Mouse (Mus musculus) liver, adult 2 months (tissue): Measurements from ENCODE around the gene Lce1b.

Source experiments
- CTCF ChIP-seq: fragments of 200-500 bp; IDR thresholded peaks from 2 replicates; pipeline ENCODE4 v1.5.1; 2011; ENCODE audit warnings: low read depth, low read length, control low read depth
- POLR2A ChIP-seq: fragments of 200-500 bp; IDR thresholded peaks from 2 replicates; pipeline ENCODE4 v1.6.1; 2011; ENCODE audit warnings: low read length, control low read depth; ENCODE audit not compliant: insufficient read depth; ENCODE audit errors: extremely low read depth

DNA sequence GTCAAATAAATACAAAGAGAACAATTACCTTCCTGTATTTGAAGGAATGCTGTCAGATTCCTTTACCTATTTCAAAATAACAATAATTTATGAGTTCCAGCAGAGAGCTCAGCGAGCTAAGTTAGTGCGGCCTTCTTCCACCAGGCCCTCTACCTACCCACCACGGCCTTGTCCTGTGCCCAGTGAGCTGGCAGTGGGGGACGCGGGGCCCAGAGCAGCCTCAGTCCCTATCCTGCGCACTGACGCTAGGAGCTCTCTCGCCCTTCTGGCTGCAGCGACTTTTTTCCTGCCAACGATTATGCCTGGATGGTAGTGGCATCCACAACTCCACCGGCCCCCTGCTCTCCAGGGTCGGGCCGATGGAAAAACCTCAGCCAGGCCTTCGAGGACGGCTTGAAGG, 16.9 kb downstream of the Lce1b start:
- TF ChIP-seq POLR2A (no peak), CTCF (no peak)
